Mouse (Mus musculus): Measurements from ENCODE around the gene Zfp65.
A peak's percentile ranks its signal among the peaks of the same experiment; 100 is the strongest.
"Not testable (repeated sequence)": the region's sequence is repeated elsewhere in the genome, so short reads cannot be mapped to it uniquely, and the experiment has no call there.

The Zfp65 gene

GRCm38 (mm10) chr13:67728641-67729318, at the start of gene Zfp65:
Gene Zfp65 (minus strand): TSS chr13:67729173.
- peak; percentile 66 for DNase-seq (ENCODE audit: low read depth, low spot score)

- DNase-seq (ENCODE audit: low read depth, low spot score): no peak
Observed at GRCm38 (mm10) chr13:67763031-67763768, 34.2 kb upstream of the Zfp65 start.

- DNase-seq (ENCODE audit: low read depth, low spot score): no peak
Observed at GRCm38 (mm10) chr13:67759966-67760365, 31.0 kb upstream of the Zfp65 start.

- DNase-seq (ENCODE audit: low read depth, low spot score): no peak
Observed at GRCm38 (mm10) chr13:67755761-67756160, 26.8 kb upstream of the Zfp65 start.

- DNase-seq (ENCODE audit: low read depth, low spot score): peak; percentile 59
Observed at GRCm38 (mm10) chr13:67754333-67755306, 25.6 kb upstream of the Zfp65 start, which contains the start of gene Zfp85. Gene Zfp85 (minus strand): TSS chr13:67755228.

GRCm38 (mm10) chr13:67743896-67744295, 14.9 kb upstream of the Zfp65 start:
- no peak for DNase-seq (ENCODE audit: low read depth, low spot score)

- DNase-seq (ENCODE audit: low read depth, low spot score): no peak
Observed at GRCm38 (mm10) chr13:67742941-67743340, 14.0 kb upstream of the Zfp65 start.

- not testable (repeated sequence) for DNase-seq (ENCODE audit: low read depth, low spot score)
Observed at GRCm38 (mm10) chr13:67734391-67734790, 5.4 kb upstream of the Zfp65 start.

GRCm38 (mm10) chr13:67729441-67729840, 468 bp upstream of the Zfp65 start:
- not testable (repeated sequence) for DNase-seq (ENCODE audit: low read depth, low spot score)

- DNase-seq (ENCODE audit: low read depth, low spot score): no peak
Observed at GRCm38 (mm10) chr13:67728106-67728505, 867 bp downstream of the Zfp65 start.

GRCm38 (mm10) chr13:67725331-67725730, 3.6 kb downstream of the Zfp65 start:
- not testable (repeated sequence) for DNase-seq (ENCODE audit: low read depth, low spot score)

- peak; percentile 85 for DNase-seq (ENCODE audit: low read depth, low spot score)
Observed at GRCm38 (mm10) chr13:67723848-67724479, 5.0 kb downstream of the Zfp65 start.

- DNase-seq (ENCODE audit: low read depth, low spot score): no peak
Observed at GRCm38 (mm10) chr13:67686971-67687370, 42.0 kb downstream of the Zfp65 start, which contains the start of gene Zfp738. Gene Zfp738 (minus strand): TSS chr13:67687071.

GRCm38 (mm10) chr13:67683841-67684240, 45.1 kb downstream of the Zfp65 start:
- DNase-seq (ENCODE audit: low read depth, low spot score): not testable (repeated sequence)

- DNase-seq (ENCODE audit: low read depth, low spot score): peak; percentile 82
Observed at GRCm38 (mm10) chr13:67682959-67683735, 45.8 kb downstream of the Zfp65 start.

GRCm38 (mm10) chr13:67674902-67675301, 54.1 kb downstream of the Zfp65 start:
- no peak for DNase-seq (ENCODE audit: low read depth, low spot score)

Measured in brain, embryonic 18.5 days (tissue).